Mouse (Mus musculus) cerebellum, postnatal 10 days (tissue): Measurements from ENCODE around the gene Ear1.
"Not testable (repeated sequence)": the region's sequence is repeated elsewhere in the genome, so short reads cannot be mapped to it uniquely, and the experiment has no call there.

Experiments used
- DNase-seq, 2 experiments: peaks; one replicate each; pipeline ENCODE4 v3.0.0; 2021; ENCODE audit warnings: mixed read lengths in 2 of 2

Ear1 gene

DNA sequence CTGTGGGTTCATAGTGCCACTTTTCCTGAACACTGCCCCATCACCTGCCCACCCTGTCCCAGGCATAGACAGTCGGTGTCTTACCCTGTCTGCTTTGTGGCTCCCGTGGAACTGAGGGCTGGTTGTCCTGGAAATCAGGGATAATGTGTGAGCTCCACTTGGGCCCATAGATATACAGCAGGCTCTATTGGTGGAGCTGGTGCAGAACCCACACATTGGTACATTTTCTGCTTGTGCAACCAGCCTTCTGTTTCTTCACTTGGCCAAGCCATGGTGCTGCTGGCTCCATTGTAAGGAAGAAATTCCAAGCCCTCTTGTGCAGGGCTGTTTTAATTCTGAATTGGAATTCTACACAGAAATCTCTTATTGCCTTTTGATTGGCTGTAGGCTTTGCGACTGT lies at the start of gene Ear1:
Gene Ear1 (minus strand): TSS at position 101 of the 400 bp plus-strand sequence.
- DNase-seq: not testable (repeated sequence)

GRCm38 (mm10) chr14:43924688-43925403 lies 49.5 kb upstream of the Ear1 start, which contains the start of gene Gm8113:
Gene Gm8113 (plus strand): TSS chr14:43925390.
- peak; percentile 69 to 71 for DNase-seq

GRCm38 (mm10) chr14:43923459-43923858 lies 48.1 kb upstream of the Ear1 start, which contains the start of gene Ear10:
Gene Ear10 (minus strand): TSS chr14:43923559.
- DNase-seq: not testable (repeated sequence)

DNA sequence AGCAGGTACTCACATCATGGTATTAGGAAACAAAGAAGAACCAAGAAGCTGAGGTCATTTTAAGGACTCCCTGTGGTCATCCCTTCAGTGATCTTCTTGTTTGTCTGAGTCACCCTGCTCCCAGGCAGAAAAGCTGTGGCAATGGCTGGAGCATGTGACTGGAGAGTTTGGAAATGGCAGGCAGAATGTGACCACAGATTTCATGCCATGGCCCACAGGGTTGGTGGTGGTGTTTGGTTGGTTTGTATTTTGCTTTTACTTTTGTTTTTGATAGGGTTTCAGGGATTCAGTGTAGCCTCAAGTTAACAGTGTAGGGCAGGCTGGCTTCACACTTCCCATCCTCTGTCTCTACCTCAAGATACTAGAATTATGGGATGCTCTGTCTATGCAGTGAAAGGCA lies 42.9 kb upstream of the Ear1 start:
- DNase-seq: not testable (repeated sequence)

DNA sequence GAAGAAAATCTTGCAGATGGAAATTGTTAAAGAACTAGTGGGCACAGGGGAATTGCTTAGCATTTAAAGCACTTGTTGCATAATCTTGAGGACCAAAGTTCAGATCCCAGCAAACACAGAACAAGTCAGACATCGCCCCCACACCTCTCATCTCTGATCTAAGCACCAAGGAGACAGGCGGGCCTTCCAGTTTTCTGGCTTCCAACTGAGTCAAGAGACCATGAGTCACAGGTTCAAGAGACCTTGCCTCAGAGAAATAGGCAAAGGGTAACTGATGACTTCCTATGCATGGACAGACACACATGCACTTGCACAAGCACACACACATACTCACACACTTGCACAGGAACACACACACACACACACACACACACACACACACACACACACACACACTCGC lies 23.3 kb upstream of the Ear1 start:
- not testable (repeated sequence) for DNase-seq

GRCm38 (mm10) chr14:43895357-43895756 lies 20.0 kb upstream of the Ear1 start:
- not testable (repeated sequence) for DNase-seq

DNA sequence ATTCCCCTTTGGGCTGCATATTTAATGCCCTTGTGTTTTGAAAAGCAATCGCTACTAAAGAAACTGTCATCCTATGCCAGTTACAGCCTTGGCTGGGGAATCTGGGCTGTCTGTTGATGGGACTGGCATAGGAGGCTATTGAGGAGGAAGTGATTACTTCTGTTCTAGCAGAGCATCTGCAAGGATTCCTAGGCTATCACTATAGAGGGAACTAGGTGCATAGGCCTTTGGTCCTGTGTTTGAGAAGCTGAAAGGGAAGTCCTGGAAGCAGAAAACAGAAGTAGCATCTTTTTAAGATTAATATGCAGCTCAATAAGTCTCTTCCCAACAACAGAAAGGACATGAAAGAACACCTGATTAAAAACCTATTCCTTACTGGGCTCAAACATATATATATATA lies 16.0 kb upstream of the Ear1 start:
- DNase-seq: not testable (repeated sequence)

- DNase-seq: not testable (repeated sequence)
Observed at GRCm38 (mm10) chr14:43886235-43886634, 10.9 kb upstream of the Ear1 start.

- not testable (repeated sequence) for DNase-seq
Observed at GRCm38 (mm10) chr14:43879966-43880545, 4.7 kb upstream of the Ear1 start.

DNA sequence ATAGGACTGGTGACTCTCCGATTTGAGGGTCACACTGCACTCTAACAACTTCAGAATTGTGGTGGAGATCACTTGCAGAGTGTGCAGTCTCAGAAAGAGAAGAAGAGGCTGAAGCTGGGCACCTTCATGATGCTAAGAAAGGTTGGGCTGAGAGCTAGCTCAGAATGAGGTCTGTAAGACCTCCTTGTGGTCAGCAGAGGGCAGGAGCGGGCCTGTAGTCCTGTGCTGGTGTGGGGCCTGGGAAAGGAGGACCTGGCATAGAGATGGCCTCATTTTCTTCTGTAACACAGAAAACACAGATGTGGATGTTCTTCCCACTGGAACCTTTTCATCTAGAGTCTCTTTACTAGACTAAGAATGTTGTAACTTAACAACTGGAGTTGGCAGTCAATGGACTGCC lies 2.5 kb upstream of the Ear1 start:
- DNase-seq: not testable (repeated sequence)

DNA sequence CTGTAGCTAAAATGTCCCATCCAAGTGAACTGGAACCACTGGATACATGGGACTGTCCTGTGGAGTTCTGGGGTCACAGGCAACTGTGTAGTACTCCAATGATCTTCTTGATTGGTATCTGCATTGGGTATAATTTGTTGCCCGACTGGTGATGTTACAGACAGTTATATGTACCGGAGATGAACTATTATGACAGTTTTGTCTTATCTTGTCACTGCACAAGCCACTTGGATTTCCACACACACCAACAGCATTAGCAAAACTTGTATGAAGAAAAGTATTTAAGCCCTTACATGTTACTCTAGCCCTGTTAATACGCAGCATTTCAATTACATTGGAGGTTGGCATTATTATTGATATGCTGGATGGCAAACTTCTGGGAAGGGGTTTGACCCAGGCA lies 455 bp downstream of the Ear1 start:
- not testable (repeated sequence) for DNase-seq

DNA sequence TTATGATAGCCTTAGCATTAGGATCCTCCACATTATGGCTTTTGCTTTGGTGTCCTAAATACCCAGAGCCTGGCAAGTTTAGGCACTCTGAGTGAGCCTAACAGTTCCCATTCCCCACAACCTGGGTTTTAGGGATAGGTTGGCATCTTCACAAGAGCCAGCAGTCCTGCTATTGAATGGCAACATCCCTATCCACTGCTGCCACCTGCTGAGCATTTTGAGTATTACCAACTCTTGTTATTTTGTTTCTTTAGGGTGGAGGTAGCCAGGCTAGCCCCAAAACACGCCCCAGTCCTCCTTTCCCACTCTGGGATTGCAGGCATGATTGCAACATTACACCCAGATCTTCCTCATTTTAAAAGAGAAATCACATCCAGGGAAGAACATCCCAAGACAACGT lies 14.8 kb downstream of the Ear1 start:
- peak; percentile 9 to 12 for DNase-seq

GRCm38 (mm10) chr14:43859465-43859864 lies 15.9 kb downstream of the Ear1 start:
- peak; percentile 1 to 9 for DNase-seq

DNA sequence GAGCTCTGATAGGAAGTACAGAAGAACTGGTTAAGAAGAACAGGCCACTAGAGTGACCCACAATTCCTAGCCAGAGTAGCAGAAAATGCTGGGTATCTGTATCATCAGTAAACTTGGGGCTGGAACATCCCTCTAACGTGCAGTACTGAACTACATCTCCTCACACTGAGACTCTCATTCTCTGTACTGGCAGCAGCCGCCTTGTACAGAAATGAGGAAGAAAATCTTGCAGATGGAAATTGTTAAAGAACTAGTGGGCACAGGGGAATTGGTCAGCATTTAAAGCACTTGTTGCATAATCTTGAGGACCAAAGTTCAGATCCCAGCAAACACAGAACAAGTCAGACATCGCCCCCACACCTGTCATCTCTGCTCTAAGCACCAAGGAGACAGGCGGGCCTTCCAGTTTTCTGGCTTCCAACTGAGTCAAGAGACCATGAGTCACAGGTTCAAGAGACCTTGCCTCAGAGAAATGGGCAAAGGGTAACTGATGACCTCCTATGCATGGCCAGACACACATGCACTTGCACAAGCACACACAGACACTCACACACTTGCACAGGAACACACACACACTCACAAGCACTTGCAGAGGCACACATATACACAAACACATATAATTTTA lies 31.3 kb downstream of the Ear1 start:
- not testable (repeated sequence) for DNase-seq

DNA sequence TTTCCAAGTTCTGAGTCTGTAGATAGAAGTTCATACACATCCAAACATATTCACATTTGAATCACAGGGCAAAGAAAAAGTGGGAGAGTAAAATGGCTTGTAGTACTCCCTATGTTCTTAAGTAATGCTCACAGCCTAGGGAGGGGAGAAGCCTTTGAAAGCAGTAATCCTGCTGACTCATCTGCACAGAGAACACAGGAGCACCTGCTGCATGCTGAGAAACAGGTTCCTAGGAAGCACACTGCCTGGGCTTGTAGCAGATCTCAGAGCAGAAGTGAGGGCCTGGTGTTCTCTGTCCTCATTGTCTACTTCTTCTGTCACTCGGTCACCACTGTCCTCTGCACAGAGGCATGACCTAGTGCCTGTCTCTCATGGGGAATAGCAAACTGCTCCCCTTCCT lies 34.3 kb downstream of the Ear1 start:
- DNase-seq: not testable (repeated sequence)

DNA sequence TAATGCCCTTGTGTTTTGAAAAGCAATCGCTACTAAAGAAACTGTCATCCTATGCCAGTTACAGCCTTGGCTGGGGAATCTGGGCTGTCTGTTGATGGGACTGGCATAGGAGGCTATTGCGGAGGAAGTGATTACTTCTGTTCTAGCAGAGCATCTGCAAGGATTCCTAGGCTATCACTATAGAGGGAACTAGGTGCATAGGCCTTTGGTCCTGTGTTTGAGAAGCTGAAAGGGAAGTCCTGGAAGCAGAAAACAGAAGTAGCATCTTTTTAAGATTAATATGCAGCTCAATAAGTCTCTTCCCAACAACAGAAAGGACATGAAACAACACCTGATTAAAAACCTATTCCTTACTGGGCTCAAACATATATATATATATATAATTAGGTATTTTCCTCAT lies 40.0 kb downstream of the Ear1 start:
- not testable (repeated sequence) for DNase-seq

- DNase-seq: not testable (repeated sequence)
Observed at GRCm38 (mm10) chr14:43830385-43830784, 44.9 kb downstream of the Ear1 start.

GRCm38 (mm10) chr14:43824176-43824575 lies 51.1 kb downstream of the Ear1 start:
- DNase-seq: not testable (repeated sequence)

DNA sequence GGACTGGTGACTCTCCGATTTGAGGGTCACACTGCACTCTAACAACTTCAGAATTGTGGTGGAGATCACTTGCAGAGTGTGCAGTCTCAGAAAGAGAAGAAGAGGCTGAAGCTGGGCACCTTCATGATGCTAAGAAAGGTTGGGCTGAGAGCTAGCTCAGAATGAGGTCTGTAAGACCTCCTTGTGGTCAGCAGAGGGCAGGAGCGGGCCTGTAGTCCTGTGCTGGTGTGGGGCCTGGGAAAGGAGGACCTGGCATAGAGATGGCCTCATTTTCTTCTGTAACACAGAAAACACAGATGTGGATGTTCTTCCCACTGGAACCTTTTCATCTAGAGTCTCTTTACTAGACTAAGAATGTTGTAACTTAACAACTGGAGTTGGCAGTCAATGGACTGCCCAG lies 53.4 kb downstream of the Ear1 start:
- DNase-seq: not testable (repeated sequence)

GRCm38 (mm10) chr14:43812458-43812857 lies 62.9 kb downstream of the Ear1 start:
- DNase-seq: peak; percentile 40 to 53

DNA sequence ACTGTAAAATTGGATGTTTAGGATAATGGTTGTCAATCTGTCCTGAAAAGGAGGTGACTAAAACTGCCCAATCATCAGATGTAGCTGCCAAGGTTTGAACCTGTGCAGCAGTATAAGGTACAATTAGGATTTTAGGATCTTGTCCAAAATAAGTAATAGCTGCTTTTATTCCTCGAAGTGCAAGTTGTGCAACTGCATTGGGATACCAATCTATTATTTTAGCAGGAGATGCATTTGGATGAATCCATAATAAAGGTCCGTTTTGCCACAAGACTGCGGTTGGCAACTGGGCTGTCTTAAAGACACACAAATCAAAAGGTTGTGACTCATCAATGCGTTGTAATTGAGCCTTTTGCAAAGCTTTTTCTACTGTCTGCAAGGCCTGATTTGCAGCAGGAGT lies 67.2 kb downstream of the Ear1 start:
- not testable (repeated sequence) for DNase-seq

- not testable (repeated sequence) for DNase-seq
Observed at GRCm38 (mm10) chr14:43804435-43804834, 70.9 kb downstream of the Ear1 start.

- peak; percentile 7 for DNase-seq
Observed at GRCm38 (mm10) chr14:43796905-43797470, 78.3 kb downstream of the Ear1 start.
